Mouse (Mus musculus) spleen, adult 2 months (tissue): ENCODE results near the gene Csnk2b.

Experiments used
- CTCF ChIP-seq: fragments of 200-500 bp; IDR thresholded peaks from 2 replicates; pipeline ENCODE4 v1.5.1; 2011; ENCODE audit warnings: mild to moderate bottlenecking, inconsistent platforms; ENCODE audit not compliant: insufficient read depth, insufficient read length, insufficient replicate concordance; ENCODE audit errors: extremely low read depth
- POLR2A ChIP-seq: fragments of 200-500 bp; IDR thresholded peaks from 2 replicates; pipeline ENCODE4 v1.6.1; 2011; ENCODE audit warnings: low read depth, low read length, inconsistent platforms

- no peak for TF ChIP-seq CTCF
- TF ChIP-seq POLR2A: peak; percentile 81
Observed at GRCm38 (mm10) chr17:35126206-35126611, 4.4 kb upstream of the Csnk2b start, which contains the start of gene D17H6S53E.
